ENCODE assay signal across 17 mouse cellular contexts in genomic region chr10:17761652-17762051, GRCm38 (mm10). TPM values are rescaled to one million over a fixed set of nuclear protein-coding genes. Genes with fewer than 3 reads are reported as not detected.
A peak's percentile ranks its signal among the peaks of the same experiment; 100 is the strongest.
DNase-seq lines count a peak whose midpoint lies in the region; ATAC-seq and TF ChIP-seq lines count a peak whose summit lies in the region.
"Had no signal": no experiment of that assay in that cellular context is flagged by ENCODE, and none has a peak within 500 bp of the region (broad histone marks: within the 10 kb centered on the region; RNA-seq: fewer than 3 reads in every experiment).

No protein-coding gene starts in this region.

- no peaks in the 10 kb centered on the region for H3K4me1 ChIP-seq in intestine, embryonic 15.5 days (replicated peaks)
- no peaks in the 10 kb centered on the region for H3K4me1 ChIP-seq in intestine, postnatal 0 days (replicated peaks; ENCODE audit: control insufficient read depth, insufficient read depth, low read length)
- H3K4me1 ChIP-seq in G1E (ENCODE audit: insufficient read depth, low read depth, low read length): no peaks in the 10 kb centered on the region
- H3K4me1 ChIP-seq in embryonic fibroblast, embryonic 13.5 days (ENCODE audit: control insufficient read depth, insufficient read depth, low read length): peaks cover 2% of the 10 kb centered on the region; the same call in 1 of the 2 replicates
- H3K4me1 ChIP-seq in midbrain, embryonic 10.5 days: no peaks in the 10 kb centered on the region
- H3K4me1 ChIP-seq: embryonic facial prominence, embryonic 12.5 days; forebrain, embryonic 12.5 days; hindbrain, embryonic 10.5 days; hindbrain, embryonic 15.5 days had no signal

- no peak overlapping the region for H3K4me3 ChIP-seq in intestine, embryonic 15.5 days (replicated peaks)
- H3K4me3 ChIP-seq in intestine, postnatal 0 days (ENCODE audit: low read depth, low read length): no peak overlapping the region
- no peak overlapping the region for H3K4me3 ChIP-seq in G1E (ENCODE audit: low read depth, low read length)
- H3K4me3 ChIP-seq in embryonic fibroblast, embryonic 13.5 days (ENCODE audit: insufficient read depth, low read length): no peak overlapping the region
- no peak overlapping the region for H3K4me3 ChIP-seq in midbrain, embryonic 10.5 days
- H3K4me3 ChIP-seq: embryonic facial prominence, embryonic 12.5 days; forebrain, embryonic 12.5 days; hindbrain, embryonic 10.5 days; hindbrain, embryonic 15.5 days had no signal

- no peak for DNase-seq in G1E (ENCODE audit: low spot score)
- no peak for DNase-seq in thymus, postnatal 14 days
- DNase-seq in midbrain, embryonic 10.5 days (ENCODE audit: low spot score): no peak
- DNase-seq: adrenal gland, postnatal 10 days; cerebellum, adult 11 months; cerebellum, adult 8-10 months; cerebellum, postnatal 14 days; forebrain, postnatal 0 days; gastrocnemius, postnatal 14 days had no signal

- H3K4me2 ChIP-seq in intestine, embryonic 15.5 days (replicated peaks): no peak overlapping the region
- no peak overlapping the region for H3K4me2 ChIP-seq in intestine, postnatal 0 days (replicated peaks; ENCODE audit: low read depth)
- H3K4me2 ChIP-seq: embryonic facial prominence, embryonic 12.5 days; forebrain, embryonic 12.5 days; heart, embryonic 11.5 days; hindbrain, embryonic 15.5 days had no signal

- no peak for TF ChIP-seq POLR2A in embryonic fibroblast, embryonic 13.5 days (IDR thresholded peaks at IDR 0.05; ENCODE audit: low read depth, low read length)

- no peaks in the 10 kb centered on the region for H3K27me3 ChIP-seq in intestine, embryonic 15.5 days (replicated peaks)
- H3K27me3 ChIP-seq in intestine, postnatal 0 days (replicated peaks; ENCODE audit: control insufficient read depth, insufficient read depth, low read length): no peaks in the 10 kb centered on the region
- no peaks in the 10 kb centered on the region; the same call in 1 of the 2 replicates for H3K27me3 ChIP-seq in G1E (ENCODE audit: insufficient read depth, low read length)
- H3K27me3 ChIP-seq in midbrain, embryonic 10.5 days (ENCODE audit: low read depth, poor library complexity, severe bottlenecking): no peaks in the 10 kb centered on the region
- H3K27me3 ChIP-seq: embryonic facial prominence, embryonic 12.5 days; forebrain, embryonic 12.5 days; hindbrain, embryonic 15.5 days had no signal

- TF ChIP-seq CTCF in intestine, postnatal 0 days (IDR thresholded peaks at IDR 0.05; ENCODE audit: low read depth): no peak
- TF ChIP-seq CTCF in G1E (IDR thresholded peaks at IDR 0.05; ENCODE audit: low read depth, low read length): no peak
- TF ChIP-seq CTCF in embryonic fibroblast, embryonic 13.5 days (IDR thresholded peaks at IDR 0.05; ENCODE audit: borderline replicate concordance, insufficient read depth, low read length): no peak

- H3K9ac ChIP-seq in intestine, embryonic 15.5 days: no peak overlapping the region
- no peak overlapping the region for H3K9ac ChIP-seq in intestine, postnatal 0 days (ENCODE audit: low read depth, low read length)
- H3K9ac ChIP-seq: embryonic facial prominence, embryonic 12.5 days; forebrain, embryonic 12.5 days; forebrain, postnatal 0 days; hindbrain, embryonic 15.5 days had no signal

- no peaks in the 10 kb centered on the region for H3K9me3 ChIP-seq in intestine, embryonic 15.5 days
- no peaks in the 10 kb centered on the region for H3K9me3 ChIP-seq in intestine, postnatal 0 days (ENCODE audit: control insufficient read depth)
- H3K9me3 ChIP-seq in G1E (replicated peaks): no peaks in the 10 kb centered on the region
- no peaks in the 10 kb centered on the region for H3K9me3 ChIP-seq in midbrain, embryonic 10.5 days (replicated peaks)
- H3K9me3 ChIP-seq: forebrain, embryonic 12.5 days; hindbrain, embryonic 10.5 days; hindbrain, embryonic 15.5 days had no signal

- H3K27ac ChIP-seq in intestine, embryonic 15.5 days: no peak overlapping the region
- no peak overlapping the region for H3K27ac ChIP-seq in intestine, postnatal 0 days (ENCODE audit: low read depth, low read length)
- H3K27ac ChIP-seq in embryonic fibroblast, embryonic 13.5 days (ENCODE audit: insufficient read depth, low read length): peak overlapping the region; percentile 54
- no peak overlapping the region for H3K27ac ChIP-seq in midbrain, embryonic 10.5 days (replicated peaks)
- H3K27ac ChIP-seq: embryonic facial prominence, embryonic 12.5 days; forebrain, embryonic 12.5 days; hindbrain, embryonic 10.5 days; hindbrain, embryonic 15.5 days had no signal

- H3K36me3 ChIP-seq in intestine, embryonic 15.5 days: no peaks in the 10 kb centered on the region
- no peaks in the 10 kb centered on the region for H3K36me3 ChIP-seq in intestine, postnatal 0 days (ENCODE audit: control insufficient read depth, insufficient read depth)
- no peaks in the 10 kb centered on the region for H3K36me3 ChIP-seq in G1E (replicated peaks)
- H3K36me3 ChIP-seq in midbrain, embryonic 10.5 days: no peaks in the 10 kb centered on the region
- H3K36me3 ChIP-seq: embryonic facial prominence, embryonic 12.5 days; forebrain, embryonic 12.5 days; hindbrain, embryonic 10.5 days; hindbrain, embryonic 15.5 days had no signal

- ATAC-seq in intestine, embryonic 15.5 days: peak; percentile 52; the same call in 1 of the 2 replicates
- ATAC-seq in intestine, postnatal 0 days: no peak
- ATAC-seq in G1E (ENCODE audit: extremely low read depth, insufficient number of reproducible peaks, low FRiP score, poor library complexity, severe bottlenecking): peak; percentile 1; the same call in 1 of the 2 replicates
- ATAC-seq: forebrain, postnatal 0 days had no signal

- WGBS in intestine, embryonic 15.5 days: 53% methylated on average over 1 of the region's 1 CpGs
- 58% methylated on average over 1 of the region's 1 CpGs for WGBS in intestine, postnatal 0 days
- WGBS in midbrain, embryonic 10.5 days: 81% methylated on average over 1 of the region's 1 CpGs

RNA-seq across cellular contexts. Expression of gene Txlnb, which starts 34.4 kb away (rescaled TPM):
- 0.18 and 0.28 TPM in 2 replicates for polyA plus RNA-seq in intestine, embryonic 15.5 days (2015; fragmentation: Nextera tagmentation; extraction: Ambion mirVana)
- polyA plus RNA-seq in intestine, postnatal 0 days (2015; fragmentation: Nextera tagmentation; extraction: Ambion mirVana): 0.03 and 0.08 TPM in 2 replicates
- total RNA-seq in G1E (2014; fragmentation: Nextera tagmentation) (not detected in 2 replicates), G1E (2017) (0.06 and 0.16 TPM in 2 replicates)
- not detected in 2 replicates for polyA plus RNA-seq in G1E (2012)
- 1.0 and 1.4 TPM in 2 replicates for polyA plus RNA-seq in embryonic fibroblast, embryonic 13.5 days (2011; ENCODE audit: insufficient read length, low read depth, missing spikeins)
- 4.4 and 4.7 TPM in 2 replicates for polyA plus RNA-seq in midbrain, embryonic 10.5 days (2016; fragmentation: Nextera tagmentation; extraction: Ambion mirVana)

RNA-seq across cellular contexts. Expression of gene Cited2, which starts 38.6 kb away (rescaled TPM):
- polyA plus RNA-seq in intestine, embryonic 15.5 days (2015; fragmentation: Nextera tagmentation; extraction: Ambion mirVana): 48.9 and 49.5 TPM in 2 replicates
- polyA plus RNA-seq in intestine, postnatal 0 days (2015; fragmentation: Nextera tagmentation; extraction: Ambion mirVana): 41.8 and 47.0 TPM in 2 replicates
- total RNA-seq in G1E (2014; fragmentation: Nextera tagmentation) (273 and 316 TPM in 2 replicates), G1E (2017) (23.8 and 26.8 TPM in 2 replicates)
- 231 and 269 TPM in 2 replicates for polyA plus RNA-seq in G1E (2012)
- 57.1 and 90.2 TPM in 2 replicates for polyA plus RNA-seq in embryonic fibroblast, embryonic 13.5 days (2011; ENCODE audit: insufficient read length, low read depth, missing spikeins)
- 59.6 and 60.1 TPM in 2 replicates for polyA plus RNA-seq in midbrain, embryonic 10.5 days (2016; fragmentation: Nextera tagmentation; extraction: Ambion mirVana)
